Mouse (Mus musculus) neutrophil, adult 5-6 weeks (primary cell): ENCODE measurements at regions not wholly inside any gene's neighbourhood (a gene's known extent, or its start where the extent isn't known, plus 50 kb on each side); places are given as distances from the start of the nearest gene placed in this dataset.

Experiments used
- ATAC-seq: fragments of 151-379, 151-347 bp; 2 replicates; pipeline ENCODE4 v1.8.0; 2017; ENCODE audit warnings: mild to moderate bottlenecking, moderate TSS enrichment; ENCODE audit not compliant: insufficient number of reproducible peaks, poor library complexity, low FRiP score, severe bottlenecking; ENCODE audit errors: extremely low read depth

GRCm38 (mm10) chr10:109490765-109491164 is 480.0 kb upstream of the Syt1 start:
- no peak for ATAC-seq

GRCm38 (mm10) chr10:109488000-109488399 is 477.2 kb upstream of the Syt1 start:
- ATAC-seq = no peak

- ATAC-seq = no peak
Observed at GRCm38 (mm10) chr10:109486917-109487604, 476.3 kb upstream of the Syt1 start.

GRCm38 (mm10) chr10:109480551-109480950 is 469.8 kb upstream of the Syt1 start:
- ATAC-seq = no peak

- ATAC-seq = no peak
Observed at GRCm38 (mm10) chr10:109479941-109480340, 469.2 kb upstream of the Syt1 start.

- no peak for ATAC-seq
Observed at GRCm38 (mm10) chr10:109466516-109466915, 455.7 kb upstream of the Syt1 start.

- ATAC-seq = no peak
Observed at GRCm38 (mm10) chr10:109431112-109431511, 420.3 kb upstream of the Syt1 start.

- no peak for ATAC-seq
Observed at GRCm38 (mm10) chr10:109427878-109428277, 417.1 kb upstream of the Syt1 start.

GRCm38 (mm10) chr10:109407011-109407410 is 396.2 kb upstream of the Syt1 start:
- no peak for ATAC-seq

- no peak for ATAC-seq
Observed at GRCm38 (mm10) chr10:109405116-109405685, 394.4 kb upstream of the Syt1 start.

- no peak for ATAC-seq
Observed at GRCm38 (mm10) chr10:109383758-109384157, 373.0 kb upstream of the Syt1 start.

GRCm38 (mm10) chr10:109378846-109379245 is 368.1 kb upstream of the Syt1 start:
- ATAC-seq = no peak

- no peak for ATAC-seq
Observed at GRCm38 (mm10) chr10:109360161-109360560, 349.4 kb upstream of the Syt1 start.

GRCm38 (mm10) chr10:109358812-109359211 is 348.0 kb upstream of the Syt1 start:
- no peak for ATAC-seq

GRCm38 (mm10) chr10:109332846-109333386 is 322.1 kb upstream of the Syt1 start:
- ATAC-seq = no peak

GRCm38 (mm10) chr10:109309286-109309685 is 298.5 kb upstream of the Syt1 start:
- no peak for ATAC-seq

GRCm38 (mm10) chr10:109300199-109300598 is 289.4 kb upstream of the Syt1 start:
- no peak for ATAC-seq

GRCm38 (mm10) chr10:109299785-109300184 is 289.0 kb upstream of the Syt1 start:
- ATAC-seq = no peak

GRCm38 (mm10) chr10:109283348-109283747 is 272.6 kb upstream of the Syt1 start:
- no peak for ATAC-seq

- ATAC-seq = no peak
Observed at GRCm38 (mm10) chr10:109249781-109250180, 239.0 kb upstream of the Syt1 start.

- ATAC-seq = no peak
Observed at GRCm38 (mm10) chr10:109246328-109246727, 235.5 kb upstream of the Syt1 start.
